Mouse (Mus musculus) MEL (cell line): ENCODE data around the gene Uprt. TPM values are rescaled to one million over a fixed set of nuclear protein-coding genes. Genes with fewer than 3 reads are reported as not detected.

Source experiments
- DNase-seq: peaks from one replicate; pipeline ENCODE4 v3.0.0; 2011; ENCODE audit warnings: low read depth, low spot score
- H3K27ac ChIP-seq: 2 replicates; pipeline ENCODE4 v1.5.1; 2012; ENCODE audit warnings: low read depth, mild to moderate bottlenecking, control low read depth, low read length, moderate library complexity; ENCODE audit not compliant: control insufficient read depth
- H3K27me3 ChIP-seq, 2 experiments: fragments of 150-350 bp in 1 of 2; sonication (generic) in 1 of 2; 2 replicates each; pipeline ENCODE4 v1.6.1; 2012; ENCODE audit warnings: low read length in 2 of 2, mild to moderate bottlenecking in 2 of 2, improper control_type of control experiment in 1 of 2, moderate library complexity in 1 of 2; ENCODE audit not compliant: insufficient read depth in 2 of 2, control insufficient read depth in 1 of 2
- H3K36me3 ChIP-seq, 2 experiments: 2 replicates each; pipeline ENCODE4 v1.6.1; 2012 to 2014; ENCODE audit warnings: low read length in 2 of 2, improper control_type of control experiment in 1 of 2, inconsistent platforms in 1 of 2, mild to moderate bottlenecking in 1 of 2; ENCODE audit not compliant: insufficient read depth in 2 of 2, control insufficient read depth in 1 of 2
- H3K4me1 ChIP-seq, 2 experiments: fragments of 150-350 bp in 1 of 2; sonication (generic) in 1 of 2; 2 replicates each; pipeline ENCODE4 v1.6.1; 2012; ENCODE audit warnings: low read length in 2 of 2, improper control_type of control experiment in 1 of 2, mild to moderate bottlenecking in 1 of 2; ENCODE audit not compliant: insufficient read depth in 2 of 2, control insufficient read depth in 1 of 2
- H3K4me3 ChIP-seq, 2 experiments: fragments of 150-350 bp in 1 of 2; sonication (generic) in 1 of 2; 2 replicates each; pipeline ENCODE4 v1.5.1; 2012; ENCODE audit warnings: low read depth in 2 of 2, low read length in 2 of 2, mild to moderate bottlenecking in 2 of 2, moderate library complexity in 2 of 2, control low read depth in 1 of 2, improper control_type of control experiment in 1 of 2; ENCODE audit not compliant: control insufficient read depth in 1 of 2, insufficient read depth in 1 of 2
- H3K79me2 ChIP-seq: 2 replicates; pipeline ENCODE4 v1.6.1; 2012; ENCODE audit warnings: mild to moderate bottlenecking, low read length, moderate library complexity; ENCODE audit not compliant: control insufficient read depth, poor library complexity, insufficient read depth
- H3K9ac ChIP-seq: 2 replicates; pipeline ENCODE4 v1.6.1; 2012; ENCODE audit warnings: low read depth, mild to moderate bottlenecking, control low read depth, low read length, moderate library complexity; ENCODE audit not compliant: control insufficient read depth, poor library complexity, severe bottlenecking
- H3K9me3 ChIP-seq: fragments of 150-350 bp; sonication (generic); replicated peaks from 2 replicates; pipeline ENCODE4 v1.6.1; 2012; ENCODE audit warnings: mild to moderate bottlenecking, low read length, improper control_type of control experiment, moderate library complexity; ENCODE audit not compliant: insufficient read depth
- BHLHE40 ChIP-seq: IDR thresholded peaks from 2 replicates; pipeline ENCODE4 v1.6.1; 2012; ENCODE audit warnings: low read depth, mild to moderate bottlenecking, inconsistent platforms, low read length, improper control_type of control experiment, borderline replicate concordance
- CHD2 ChIP-seq: IDR thresholded peaks from 2 replicates; pipeline ENCODE4 v1.6.1; 2011; ENCODE audit warnings: low read length, improper control_type of control experiment
- CTCF ChIP-seq, 3 experiments: IDR thresholded peaks in 2 of 3; conservative IDR thresholded peaks in 1 of 3; 2 replicates each; pipeline ENCODE4 v1.5.1; 2011 to 2012; ENCODE audit warnings: low read length in 3 of 3, low read depth in 2 of 3, mild to moderate bottlenecking in 2 of 3, improper control_type of control experiment in 1 of 3, inconsistent platforms in 1 of 3, mixed read lengths in 1 of 3, moderate library complexity in 1 of 3; ENCODE audit not compliant: control insufficient read depth in 1 of 3, insufficient read depth in 1 of 3, poor library complexity in 1 of 3, severe bottlenecking in 1 of 3
- E2F4 ChIP-seq: IDR thresholded peaks from 2 replicates; pipeline ENCODE4 v1.6.1; 2011; ENCODE audit warnings: low read depth, low read length, improper control_type of control experiment, borderline replicate concordance
- ETS1 ChIP-seq: IDR thresholded peaks from 2 replicates; pipeline ENCODE4 v1.6.1; 2012; ENCODE audit warnings: low read depth, mild to moderate bottlenecking, inconsistent platforms, low read length, improper control_type of control experiment, moderate library complexity
- POLR2AphosphoS2 ChIP-seq: IDR thresholded peaks from 2 replicates; pipeline ENCODE4 v1.6.1; 2011; ENCODE audit warnings: low read length, improper control_type of control experiment
- RCOR1 ChIP-seq: IDR thresholded peaks from 2 replicates; pipeline ENCODE4 v1.6.1; 2012; ENCODE audit warnings: low read depth, mild to moderate bottlenecking, inconsistent platforms, low read length, improper control_type of control experiment
- TCF12 ChIP-seq: IDR thresholded peaks from 2 replicates; pipeline ENCODE4 v1.6.1; 2014; ENCODE audit warnings: low read depth, mild to moderate bottlenecking, inconsistent platforms, low read length, improper control_type of control experiment, moderate library complexity
- ZC3H11A ChIP-seq: IDR thresholded peaks from 2 replicates; pipeline ENCODE4 v1.6.1; 2012; ENCODE audit warnings: low read depth, mild to moderate bottlenecking, inconsistent platforms, low read length, improper control_type of control experiment
- ZKSCAN1 ChIP-seq: IDR thresholded peaks from 2 replicates; pipeline ENCODE4 v1.6.1; 2012; ENCODE audit warnings: low read depth, mild to moderate bottlenecking, inconsistent platforms, low read length, improper control_type of control experiment, moderate library complexity
- polyA plus RNA-seq, 2 experiments: library from polyadenylated mRNA; stranded (reverse) in 1 of 2; unstranded in 1 of 2; fragments of >175 nt in 1 of 2; fragments of >200 nt in 1 of 2; gene quantifications; 2 replicates each; pipeline versions ENCODE4 v1.2.1 to v1.2.4; 2012; ENCODE audit warnings: low replicate concordance in 2 of 2, low read depth in 1 of 2; ENCODE audit not compliant: insufficient read length in 2 of 2, insufficient read depth in 1 of 2, missing spikeins in 1 of 2
- total RNA-seq: library from RNA; depleted of rRNA; stranded (reverse); fragments of 300-350 nt; gene quantifications from 2 replicates; pipeline ENCODE4 v1.2.3, GENCODE M21; 2012

The Uprt gene
- total and polyA plus RNA-seq, 3 experiments, result 4.4 to 7.1 TPM; not detected in 1

DNA sequence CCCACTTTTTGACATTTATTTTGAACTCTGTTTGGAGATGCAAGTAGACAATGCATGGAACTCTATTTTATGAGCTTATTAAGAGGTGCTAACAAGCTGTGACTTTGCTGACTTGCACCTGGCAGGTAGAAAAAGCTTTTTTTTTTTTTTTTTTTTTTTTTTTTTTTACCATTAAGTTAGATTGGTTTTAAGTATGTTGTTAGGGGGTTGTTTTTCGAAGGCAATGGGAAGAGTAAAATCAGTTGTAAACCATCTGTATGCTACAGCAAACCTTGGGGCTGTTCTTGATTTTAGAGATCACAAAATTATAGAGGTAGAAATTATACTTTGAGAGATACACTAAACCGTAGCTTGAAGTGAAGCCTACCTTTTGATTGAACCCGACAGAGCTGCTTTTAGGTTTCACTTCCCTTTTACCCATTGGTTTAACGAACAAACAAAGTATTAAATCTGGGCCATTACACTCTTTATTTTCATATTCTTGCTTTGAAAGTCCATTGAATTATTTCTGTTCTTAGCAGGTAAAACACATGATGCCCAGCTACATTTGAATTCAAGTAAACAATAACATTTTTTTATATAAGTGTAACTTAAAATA, 6.4 kb downstream of the Uprt start:
- Histone ChIP-seq H3K4me1 (peaks cover 0 to 5% of the 10 kb centered on the region in 2 experiments; a peak in 3 of 4 replicates), H3K27ac (no peak overlapping the region), H3K9ac (no peak overlapping the region), H3K36me3 (peaks cover 0 to 4% of the 10 kb centered on the region in 2 experiments; a peak in 2 of 4 replicates), H3K79me2 (no peaks in the 10 kb centered on the region; the same call in 1 of the 2 replicates), H3K4me3 (no peak overlapping the region), H3K27me3 (no peaks in the 10 kb centered on the region), H3K9me3 (no peaks in the 10 kb centered on the region)
- TF ChIP-seq BHLHE40 (no peak), CHD2 (no peak), ETS1 (no peak)
- DNase-seq, result no peak

DNA sequence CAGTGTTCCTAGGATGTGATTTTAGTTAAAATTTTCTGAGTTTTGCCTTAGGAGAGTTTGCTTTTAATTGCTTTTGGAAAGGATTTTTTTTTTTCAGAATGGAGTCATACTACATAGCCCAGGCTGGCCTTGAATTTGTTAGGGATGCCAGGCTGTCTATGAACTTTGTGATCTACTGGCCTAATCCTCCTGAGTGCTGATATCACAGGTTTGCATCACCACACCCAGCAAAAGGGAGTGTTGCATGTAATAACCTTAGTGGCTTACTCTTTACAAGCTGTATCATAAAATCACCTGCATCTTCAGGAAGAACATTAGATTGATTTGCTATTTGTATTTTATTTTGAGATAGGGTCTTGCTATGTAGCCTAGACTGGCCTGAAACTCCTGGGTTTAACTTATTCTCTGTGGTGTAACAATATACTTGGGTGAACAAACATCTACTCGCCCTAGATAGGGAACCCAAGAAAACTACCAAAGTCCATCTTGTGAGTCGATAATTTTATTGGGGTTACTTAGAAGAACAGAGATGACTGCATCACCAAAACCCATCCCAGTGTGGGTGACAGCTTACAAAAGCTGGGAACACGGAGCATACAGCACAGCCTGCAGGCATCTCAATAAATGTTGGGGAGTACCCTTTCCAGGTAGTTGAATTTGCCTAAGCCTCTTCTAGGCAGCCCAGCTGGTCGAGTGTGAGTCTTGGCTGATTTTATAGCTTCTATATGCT, 7.2 kb downstream of the Uprt start:
- H3K4me1 ChIP-seq, result no peaks in the 10 kb centered on the region; a peak in 1 of 4 replicates
- H3K27ac ChIP-seq, result no peak overlapping the region

GRCm38 (mm10) chrX:104501765-104502164, 19.1 kb downstream of the Uprt start:
- TF ChIP-seq POLR2AphosphoS2, result no peak
- TF ChIP-seq CTCF (IDR thresholded peaks at IDR 0.05 in 2 of 3, conservative IDR thresholded peaks at IDR 0.05 in 1 of 3; ENCODE audit: control insufficient read depth in 1 of 3, insufficient read depth in 1 of 3, low read depth in 2 of 3, low read length in 3 of 3, poor library complexity in 1 of 3, severe bottlenecking in 1 of 3), result no peak
- no peak for TF ChIP-seq ZKSCAN1
- TF ChIP-seq ZC3H11A, result no peak
- TF ChIP-seq, all 39 proteins: peak for 0
- Histone ChIP-seq H3K4me3 (no peak overlapping the region), H3K36me3 (no peaks in the 10 kb centered on the region), H3K9ac (no peak overlapping the region), H3K9me3 (no peaks in the 10 kb centered on the region), H3K4me1 (no peaks in the 10 kb centered on the region), H3K27ac (no peak overlapping the region), H3K79me2 (no peaks in the 10 kb centered on the region), H3K27me3 (no peaks in the 10 kb centered on the region)
- no peak for DNase-seq

More for the DNA sequence above, 7.2 kb downstream of the Uprt start:
- no peak overlapping the region for H3K4me3 ChIP-seq
- H3K79me2 ChIP-seq, result no peaks in the 10 kb centered on the region; the same call in 1 of the 2 replicates
- no peak for DNase-seq
- no peaks in the 10 kb centered on the region for H3K27me3 ChIP-seq
- no peak overlapping the region for H3K9ac ChIP-seq
- no peak for TF ChIP-seq CTCF (IDR thresholded peaks at IDR 0.05 in 2 of 3, conservative IDR thresholded peaks at IDR 0.05 in 1 of 3; ENCODE audit: control insufficient read depth in 1 of 3, insufficient read depth in 1 of 3, low read depth in 2 of 3, low read length in 3 of 3, poor library complexity in 1 of 3, severe bottlenecking in 1 of 3)
- TF ChIP-seq TCF12, result no peak
- no peak for TF ChIP-seq RCOR1
- no peak for TF ChIP-seq E2F4
- H3K9me3 ChIP-seq, result no peaks in the 10 kb centered on the region
- H3K36me3 ChIP-seq, result no peaks in the 10 kb centered on the region; a peak in 2 of 4 replicates
